Mouse (Mus musculus): ENCODE data around the gene Irgm2. TPM values are rescaled to one million over a fixed set of nuclear protein-coding genes. Genes with fewer than 3 reads are reported as not detected.

The Irgm2 gene
- polyA plus RNA-seq, 1 experiment from 2014 or later = 0.51 TPM

GRCm38 (mm10) chr11:58235152-58235551, 35.7 kb downstream of the Irgm2 start:
- Histone ChIP-seq H3K4me3 (ENCODE audit: low read depth, low read length) (no peak overlapping the region), H3K4me2 (no peak overlapping the region), H3K4me1 (ENCODE audit: control insufficient read depth, insufficient read depth, low read length) (no peaks in the 10 kb centered on the region), H3K36me3 (ENCODE audit: control insufficient read depth, insufficient read depth, low read length) (no peaks in the 10 kb centered on the region), H3K9me3 (ENCODE audit: control insufficient read depth, low read length) (no peaks in the 10 kb centered on the region), H3K27me3 (ENCODE audit: control insufficient read depth, insufficient read depth, low read length) (no peaks in the 10 kb centered on the region), H3K9ac (ENCODE audit: low read length) (no peak overlapping the region), H3K27ac (ENCODE audit: low read depth, low read length) (no peak overlapping the region)
- DNase-seq (ENCODE audit: low spot score, missing footprints) = peak; percentile 91
- ATAC-seq (ENCODE audit: low FRiP score) = no peak
- WGBS = 12% methylated on average over 6 of the region's 6 CpGs

DNA sequence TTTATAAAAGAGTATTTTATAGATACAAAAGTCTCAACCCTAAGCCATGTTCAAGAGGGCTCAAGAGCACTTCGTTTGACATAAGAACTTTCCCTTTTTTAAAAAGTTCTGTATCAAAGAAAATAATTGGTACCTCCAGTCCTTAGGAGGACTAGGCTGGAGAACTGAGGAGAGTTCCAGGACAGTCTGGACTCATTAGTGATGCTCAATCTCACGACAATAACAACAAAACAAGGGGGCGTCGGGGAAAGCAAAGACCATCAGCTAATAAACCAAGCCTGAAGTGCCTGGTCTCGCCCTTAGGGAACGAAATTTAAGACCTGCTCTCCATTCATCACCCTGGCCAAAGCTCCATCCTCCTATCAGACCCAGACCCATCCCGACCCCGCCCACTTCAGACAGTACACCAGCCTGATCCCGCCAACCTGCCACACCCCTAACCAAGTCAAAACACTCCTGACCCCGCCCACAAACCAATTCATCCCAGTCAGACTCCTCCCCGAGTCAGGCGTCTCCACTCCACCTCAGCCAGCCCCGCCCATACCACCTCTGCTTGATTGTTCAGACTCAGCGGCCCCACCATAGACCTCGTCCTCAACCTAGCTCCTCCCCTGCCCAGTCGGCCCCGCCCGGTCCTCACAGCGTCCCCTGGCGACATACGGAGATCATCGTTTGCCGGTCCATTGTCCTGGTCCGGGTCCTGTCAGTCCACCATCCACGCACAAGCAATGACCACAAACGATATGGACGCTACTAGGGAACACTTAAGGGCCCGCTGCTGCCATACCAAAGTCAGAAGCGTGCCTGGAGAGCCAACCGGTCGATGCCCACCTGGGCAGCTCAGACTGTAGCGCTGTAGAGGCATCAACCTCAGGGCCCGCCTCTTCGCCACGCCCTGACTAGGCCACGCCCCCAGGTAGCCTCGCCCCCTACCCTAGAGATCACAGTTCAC, 39.7 kb downstream of the Irgm2 start:
- ATAC-seq (ENCODE audit: low FRiP score) = peak; percentile 87
- H3K36me3 ChIP-seq (ENCODE audit: control insufficient read depth, insufficient read depth, low read length) = no peaks in the 10 kb centered on the region
- WGBS = 1% methylated on average over 37 of the region's 37 CpGs
- H3K27me3 ChIP-seq (ENCODE audit: control insufficient read depth, insufficient read depth, low read length) = no peaks in the 10 kb centered on the region
- H3K4me1 ChIP-seq (ENCODE audit: control insufficient read depth, insufficient read depth, low read length) = no peaks in the 10 kb centered on the region
- H3K4me2 ChIP-seq = peak overlapping the region; percentile 61
- peak overlapping the region; percentile 39 for H3K4me3 ChIP-seq (ENCODE audit: low read depth, low read length)
- H3K9me3 ChIP-seq (ENCODE audit: control insufficient read depth, low read length) = no peaks in the 10 kb centered on the region
- H3K9ac ChIP-seq (ENCODE audit: low read length) = peak overlapping the region; percentile 48; the same call in 1 of the 2 replicates
- no peak overlapping the region for H3K27ac ChIP-seq (ENCODE audit: low read depth, low read length)
- DNase-seq (ENCODE audit: low spot score, missing footprints) = peak; percentile 95

DNA sequence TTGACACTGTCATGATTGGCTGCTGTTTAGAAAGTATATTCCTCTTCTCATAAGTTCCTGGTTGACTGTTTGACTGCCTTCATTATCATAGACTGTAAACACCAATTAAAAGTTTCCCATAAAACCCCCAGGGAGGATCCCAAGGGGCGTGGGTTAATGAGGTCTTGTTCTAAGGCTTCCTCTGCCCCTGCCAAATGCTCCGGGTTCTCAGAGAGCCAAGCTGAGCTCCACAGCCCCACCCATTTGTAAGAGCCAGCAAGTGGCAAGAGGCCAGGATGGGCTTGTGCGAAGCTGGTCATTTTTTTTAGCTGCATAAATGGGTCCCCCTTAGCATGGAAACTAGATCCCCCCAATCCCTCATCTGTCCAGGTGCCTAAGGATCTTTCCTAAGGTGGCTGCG, 47.9 kb downstream of the Irgm2 start:
- Histone ChIP-seq H3K9me3 (ENCODE audit: control insufficient read depth, low read length) (no peaks in the 10 kb centered on the region), H3K36me3 (ENCODE audit: control insufficient read depth, insufficient read depth, low read length) (no peaks in the 10 kb centered on the region), H3K27me3 (ENCODE audit: control insufficient read depth, insufficient read depth, low read length) (no peaks in the 10 kb centered on the region), H3K4me2 (no peak overlapping the region), H3K4me1 (ENCODE audit: control insufficient read depth, insufficient read depth, low read length) (no peaks in the 10 kb centered on the region), H3K27ac (ENCODE audit: low read depth, low read length) (no peak overlapping the region), H3K4me3 (ENCODE audit: low read depth, low read length) (no peak overlapping the region), H3K9ac (ENCODE audit: low read length) (no peak overlapping the region)
- WGBS = 69% methylated on average over 4 of the region's 4 CpGs
- ATAC-seq (ENCODE audit: low FRiP score) = no peak
- no peak for DNase-seq (ENCODE audit: low spot score, missing footprints)

DNA sequence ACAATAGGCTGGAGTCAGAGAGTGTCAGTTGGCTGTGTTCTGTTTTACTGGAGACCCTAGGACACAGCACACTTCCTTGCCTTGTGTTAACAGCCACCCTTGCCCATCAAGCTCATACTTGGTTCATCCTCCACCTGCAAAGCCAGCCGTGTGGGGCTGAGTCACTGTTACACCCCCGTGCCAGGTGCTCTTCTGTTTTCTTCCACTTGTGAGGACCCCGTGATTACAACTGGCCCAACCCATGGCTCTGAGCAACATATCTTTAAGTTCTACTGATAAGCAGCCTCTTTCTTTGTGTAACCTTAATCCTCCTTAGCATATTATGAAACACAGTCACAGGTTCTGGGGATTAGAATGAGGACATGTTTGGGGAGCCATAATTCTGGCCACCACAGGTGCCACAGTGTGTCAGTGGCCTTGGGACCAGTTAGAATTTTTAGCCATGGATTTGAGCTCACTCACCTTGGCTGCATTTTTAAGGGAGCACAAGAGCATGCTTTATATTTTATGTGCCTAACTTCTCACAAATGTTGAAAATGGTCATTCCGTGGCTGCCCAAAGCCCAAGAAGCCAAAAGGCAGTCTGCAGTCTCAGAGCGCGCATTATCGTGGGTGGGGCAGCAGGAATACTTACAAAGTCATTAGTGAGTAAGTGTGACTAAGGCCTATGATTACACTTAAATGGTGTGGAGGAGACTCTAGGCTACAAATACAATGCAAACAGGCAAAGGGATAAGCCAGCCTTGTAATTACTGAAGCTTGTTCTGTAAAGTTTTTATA, 50.0 kb downstream of the Irgm2 start:
- Histone ChIP-seq H3K27ac (ENCODE audit: low read depth, low read length) (no peak overlapping the region), H3K4me1 (ENCODE audit: control insufficient read depth, insufficient read depth, low read length) (no peaks in the 10 kb centered on the region), H3K4me2 (no peak overlapping the region), H3K27me3 (ENCODE audit: control insufficient read depth, insufficient read depth, low read length) (no peaks in the 10 kb centered on the region), H3K4me3 (ENCODE audit: low read depth, low read length) (no peak overlapping the region), H3K36me3 (ENCODE audit: control insufficient read depth, insufficient read depth, low read length) (no peaks in the 10 kb centered on the region), H3K9ac (ENCODE audit: low read length) (no peak overlapping the region), H3K9me3 (ENCODE audit: control insufficient read depth, low read length) (no peaks in the 10 kb centered on the region)
- DNase-seq (ENCODE audit: low spot score, missing footprints) = no peak
- ATAC-seq (ENCODE audit: low FRiP score) = no peak
- 82% methylated on average over 7 of the region's 7 CpGs for WGBS

- Histone ChIP-seq H3K4me1 (ENCODE audit: control insufficient read depth, insufficient read depth, low read length) (no peaks in the 10 kb centered on the region), H3K9me3 (ENCODE audit: control insufficient read depth, low read length) (no peaks in the 10 kb centered on the region), H3K27ac (ENCODE audit: low read depth, low read length) (no peak overlapping the region), H3K36me3 (ENCODE audit: control insufficient read depth, insufficient read depth, low read length) (no peaks in the 10 kb centered on the region), H3K4me2 (no peak overlapping the region), H3K4me3 (ENCODE audit: low read depth, low read length) (no peak overlapping the region), H3K27me3 (ENCODE audit: control insufficient read depth, insufficient read depth, low read length) (no peaks in the 10 kb centered on the region), H3K9ac (ENCODE audit: low read length) (no peak overlapping the region)
- WGBS = 69% methylated on average over 5 of the region's 5 CpGs
- no peak for ATAC-seq (ENCODE audit: low FRiP score)
- no peak for DNase-seq (ENCODE audit: low spot score, missing footprints)
These were observed 51.1 kb downstream of the Irgm2 start for GRCm38 (mm10) chr11:58250550-58250949.

DNA sequence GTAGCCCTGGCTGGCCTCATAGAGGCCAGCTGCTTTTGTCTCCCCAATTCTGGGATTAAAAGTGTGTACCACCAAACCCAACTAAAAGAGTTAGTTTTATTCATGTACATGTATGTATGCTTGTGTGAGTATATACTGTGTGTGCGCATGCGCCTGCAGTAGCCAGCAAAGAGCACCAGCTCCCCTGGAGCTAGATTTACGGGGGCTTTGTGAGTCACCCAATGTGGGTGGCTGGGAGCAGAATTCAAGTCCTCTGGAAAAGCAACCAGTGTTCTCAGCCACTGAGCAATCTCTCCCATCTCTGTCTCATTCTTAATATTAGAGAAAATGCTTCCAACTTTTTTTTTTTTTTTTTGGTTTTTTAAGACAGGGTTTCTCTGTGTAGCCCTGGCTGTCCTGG, 55.0 kb downstream of the Irgm2 start:
- no peak overlapping the region for H3K27ac ChIP-seq (ENCODE audit: low read depth, low read length)
- H3K9ac ChIP-seq (ENCODE audit: low read length) = no peak overlapping the region
- H3K36me3 ChIP-seq (ENCODE audit: control insufficient read depth, insufficient read depth, low read length) = no peaks in the 10 kb centered on the region
- H3K4me2 ChIP-seq = no peak overlapping the region
- DNase-seq (ENCODE audit: low spot score, missing footprints) (no peak), ATAC-seq (ENCODE audit: low FRiP score) (no peak)
- H3K9me3 ChIP-seq (ENCODE audit: control insufficient read depth, low read length) = no peaks in the 10 kb centered on the region
- H3K27me3 ChIP-seq (ENCODE audit: control insufficient read depth, insufficient read depth, low read length) = no peaks in the 10 kb centered on the region
- H3K4me1 ChIP-seq (ENCODE audit: control insufficient read depth, insufficient read depth, low read length) = no peaks in the 10 kb centered on the region
- WGBS = 90% methylated on average over 3 of the region's 3 CpGs
- no peak overlapping the region for H3K4me3 ChIP-seq (ENCODE audit: low read depth, low read length)

GRCm38 (mm10) chr11:58257816-58258215, 58.4 kb downstream of the Irgm2 start:
- 86% methylated on average over 5 of the region's 5 CpGs for WGBS
- ATAC-seq (ENCODE audit: low FRiP score) = no peak

GRCm38 (mm10) chr11:58260156-58260555, 60.7 kb downstream of the Irgm2 start:
- Histone ChIP-seq H3K9ac (ENCODE audit: low read length) (no peak overlapping the region), H3K27me3 (ENCODE audit: control insufficient read depth, insufficient read depth, low read length) (no peaks in the 10 kb centered on the region), H3K36me3 (ENCODE audit: control insufficient read depth, insufficient read depth, low read length) (no peaks in the 10 kb centered on the region), H3K27ac (ENCODE audit: low read depth, low read length) (no peak overlapping the region), H3K4me3 (ENCODE audit: low read depth, low read length) (no peak overlapping the region), H3K4me1 (ENCODE audit: control insufficient read depth, insufficient read depth, low read length) (no peaks in the 10 kb centered on the region), H3K4me2 (no peak overlapping the region), H3K9me3 (ENCODE audit: control insufficient read depth, low read length) (no peaks in the 10 kb centered on the region)
- 93% methylated on average over 4 of the region's 4 CpGs for WGBS
- no peak for DNase-seq (ENCODE audit: low spot score, missing footprints)
- ATAC-seq (ENCODE audit: low FRiP score) = no peak

More at GRCm38 (mm10) chr11:58257816-58258215, 58.4 kb downstream of the Irgm2 start:
- no peak overlapping the region for H3K4me2 ChIP-seq
- H3K4me1 ChIP-seq (ENCODE audit: control insufficient read depth, insufficient read depth, low read length) = no peaks in the 10 kb centered on the region
- no peaks in the 10 kb centered on the region for H3K27me3 ChIP-seq (ENCODE audit: control insufficient read depth, insufficient read depth, low read length)
- H3K9ac ChIP-seq (ENCODE audit: low read length) = no peak overlapping the region
- H3K9me3 ChIP-seq (ENCODE audit: control insufficient read depth, low read length) = no peaks in the 10 kb centered on the region
- no peaks in the 10 kb centered on the region for H3K36me3 ChIP-seq (ENCODE audit: control insufficient read depth, insufficient read depth, low read length)
- no peak for DNase-seq (ENCODE audit: low spot score, missing footprints)
- no peak overlapping the region for H3K27ac ChIP-seq (ENCODE audit: low read depth, low read length)
- no peak overlapping the region for H3K4me3 ChIP-seq (ENCODE audit: low read depth, low read length)

DNA sequence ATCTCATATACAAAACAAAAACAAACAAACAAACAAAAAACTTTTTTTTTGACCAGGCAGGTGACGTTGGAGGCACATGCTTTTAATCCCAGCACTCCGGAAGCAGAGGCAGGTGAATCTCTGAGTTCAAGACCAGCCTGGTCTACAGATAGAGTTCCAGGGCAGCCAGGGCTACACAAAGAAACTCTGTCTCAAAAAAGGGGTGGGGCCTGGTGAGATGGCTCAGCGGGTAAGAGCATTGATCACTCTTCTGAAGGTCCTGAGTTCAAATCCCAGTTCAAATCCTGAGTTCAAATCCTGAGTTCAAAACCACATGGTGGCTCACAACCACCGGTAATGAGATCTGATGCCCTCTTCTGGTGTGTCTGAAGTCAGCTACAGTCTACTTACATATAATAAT, 62.4 kb downstream of the Irgm2 start:
- no peak overlapping the region for H3K4me3 ChIP-seq (ENCODE audit: low read depth, low read length)
- no peak for ATAC-seq (ENCODE audit: low FRiP score)
- no peaks in the 10 kb centered on the region for H3K4me1 ChIP-seq (ENCODE audit: control insufficient read depth, insufficient read depth, low read length)
- 82% methylated on average over 4 of the region's 4 CpGs for whole genome bisulfite sequencing
- H3K27ac ChIP-seq (ENCODE audit: low read depth, low read length) = no peak overlapping the region
- H3K9ac ChIP-seq (ENCODE audit: low read length) = no peak overlapping the region
- no peaks in the 10 kb centered on the region for H3K9me3 ChIP-seq (ENCODE audit: control insufficient read depth, low read length)
- DNase-seq (ENCODE audit: low spot score, missing footprints) = no peak
- H3K4me2 ChIP-seq = no peak overlapping the region
- H3K36me3 ChIP-seq (ENCODE audit: control insufficient read depth, insufficient read depth, low read length) = no peaks in the 10 kb centered on the region
- no peaks in the 10 kb centered on the region for H3K27me3 ChIP-seq (ENCODE audit: control insufficient read depth, insufficient read depth, low read length)

Measured in midbrain, embryonic 11.5 days (tissue).